Mouse (Mus musculus): ENCODE data around the gene Cyb5r4.

- TF ChIP-seq POLR2A (IDR thresholded peaks at IDR 0.05; ENCODE audit: low read depth, low read length) (no peak), TCF12 (IDR thresholded peaks at IDR 0.05; ENCODE audit: low read depth, low read length) (no peak), MAFK (IDR thresholded peaks at IDR 0.05; ENCODE audit: insufficient replicate concordance, low read length) (no peak), CTCF (conservative IDR thresholded peaks at IDR 0.05 in 1 of 2, IDR thresholded peaks at IDR 0.05 in 1 of 2; ENCODE audit: low read depth in 2 of 2, low read length in 2 of 2) (no peak), CHD1 (IDR thresholded peaks at IDR 0.05; ENCODE audit: low read depth, low read length) (no peak), ZNF384 (IDR thresholded peaks at IDR 0.05; ENCODE audit: low read depth, low read length) (no peak), MAX (IDR thresholded peaks at IDR 0.05; ENCODE audit: low read length) (no peak), NELFE (IDR thresholded peaks at IDR 0.05; ENCODE audit: low read depth, low read length) (no peak), USF1 (IDR thresholded peaks at IDR 0.05; ENCODE audit: low read depth, low read length) (no peak), TBP (conservative IDR thresholded peaks at IDR 0.05; ENCODE audit: low read depth, low read length) (no peak), KAT2A (IDR thresholded peaks at IDR 0.05; ENCODE audit: insufficient replicate concordance, low read length) (no peak), E2F4 (IDR thresholded peaks at IDR 0.05; ENCODE audit: insufficient replicate concordance, low read depth, low read length) (no peak)
Measured at GRCm38 (mm10) chr9:87034831-87035580, 13.2 kb downstream of the Cyb5r4 start.
